Mouse (Mus musculus): ENCODE data around the gene Pacsin1. TPM values are rescaled to one million over a fixed set of nuclear protein-coding genes. Genes with fewer than 3 reads are reported as not detected.

Gene Pacsin1
- polyA plus RNA-seq, 1 experiment from 2014 or later, result 3.1 TPM

- Histone ChIP-seq H3K27me3 (ENCODE audit: low read depth, poor library complexity, severe bottlenecking) (peaks cover 47% of the 10 kb centered on the region), H3K4me1 (peaks cover 22% of the 10 kb centered on the region), H3K36me3 (no peaks in the 10 kb centered on the region), H3K9me3 (replicated peaks) (peaks cover 17% of the 10 kb centered on the region), H3K27ac (replicated peaks) (0 out of 2 replicates have a peak overlapping the region, but pooled peaks have one; percentile 17), H3K4me3 (peak overlapping the region; percentile 11; the same call in 1 of the 2 replicates)
- 78% methylated on average over 6 of the region's 6 CpGs for WGBS
- DNase-seq (ENCODE audit: low spot score), result no peak
Measured at GRCm38 (mm10) chr17:27701856-27702255, 46.5 kb downstream of the Pacsin1 start.

GRCm38 (mm10) chr17:27702518-27702917 lies 47.2 kb downstream of the Pacsin1 start:
- 1% methylated on average over 34 of the region's 34 CpGs for WGBS
- DNase-seq (ENCODE audit: low spot score), result peak; percentile 80
- Histone ChIP-seq H3K4me1 (peaks cover 25% of the 10 kb centered on the region), H3K36me3 (no peaks in the 10 kb centered on the region), H3K4me3 (peak overlapping the region; percentile 49), H3K27me3 (ENCODE audit: low read depth, poor library complexity, severe bottlenecking) (peaks cover 54% of the 10 kb centered on the region), H3K9me3 (replicated peaks) (peaks cover 17% of the 10 kb centered on the region), H3K27ac (replicated peaks) (peak overlapping the region; percentile 67; the same call in 1 of the 2 replicates)

- 67% methylated on average over 5 of the region's 5 CpGs for WGBS
- no peak overlapping the region for H3K4me3 ChIP-seq
- peaks cover 8% of the 10 kb centered on the region for H3K9me3 ChIP-seq (replicated peaks)
- H3K27ac ChIP-seq (replicated peaks), result no peak overlapping the region
- DNase-seq (ENCODE audit: low spot score), result no peak
- H3K36me3 ChIP-seq, result no peaks in the 10 kb centered on the region
- peaks cover 41% of the 10 kb centered on the region for H3K4me1 ChIP-seq
- peaks cover 65% of the 10 kb centered on the region for H3K27me3 ChIP-seq (ENCODE audit: low read depth, poor library complexity, severe bottlenecking)
Measured at GRCm38 (mm10) chr17:27703961-27704621, 48.8 kb downstream of the Pacsin1 start.

- H3K27ac ChIP-seq (replicated peaks), result no peak overlapping the region
- 34% methylated on average over 10 of the region's 10 CpGs for WGBS
- DNase-seq (ENCODE audit: low spot score), result no peak
- H3K27me3 ChIP-seq (ENCODE audit: low read depth, poor library complexity, severe bottlenecking), result peaks cover 81% of the 10 kb centered on the region
- no peaks in the 10 kb centered on the region for H3K36me3 ChIP-seq
- peaks cover 51% of the 10 kb centered on the region for H3K4me1 ChIP-seq
- no peak overlapping the region for H3K4me3 ChIP-seq
- no peaks in the 10 kb centered on the region for H3K9me3 ChIP-seq (replicated peaks)
Measured at GRCm38 (mm10) chr17:27705661-27706060, 50.4 kb downstream of the Pacsin1 start.

- H3K36me3 ChIP-seq, result no peaks in the 10 kb centered on the region
- H3K4me3 ChIP-seq, result peak overlapping the region; percentile 51
- H3K27ac ChIP-seq (replicated peaks), result peak overlapping the region; percentile 59; the same call in 1 of the 2 replicates
- peaks cover 32% of the 10 kb centered on the region for H3K4me1 ChIP-seq
- no peaks in the 10 kb centered on the region for H3K9me3 ChIP-seq (replicated peaks)
- WGBS, result 7% methylated on average over 25 of the region's 25 CpGs
- peaks cover 70% of the 10 kb centered on the region for H3K27me3 ChIP-seq (ENCODE audit: low read depth, poor library complexity, severe bottlenecking)
- DNase-seq (ENCODE audit: low spot score), result peak; percentile 99
Measured at GRCm38 (mm10) chr17:27707954-27708661, 52.8 kb downstream of the Pacsin1 start.

- Histone ChIP-seq H3K9me3 (replicated peaks) (no peaks in the 10 kb centered on the region), H3K4me3 (no peak overlapping the region), H3K27ac (replicated peaks) (no peak overlapping the region), H3K27me3 (ENCODE audit: low read depth, poor library complexity, severe bottlenecking) (peaks cover 63% of the 10 kb centered on the region), H3K36me3 (no peaks in the 10 kb centered on the region), H3K4me1 (peaks cover 32% of the 10 kb centered on the region)
- 76% methylated on average over 5 of the region's 5 CpGs for WGBS
- DNase-seq (ENCODE audit: low spot score), result no peak
Measured at GRCm38 (mm10) chr17:27709650-27710049, 54.3 kb downstream of the Pacsin1 start.

GRCm38 (mm10) chr17:27712832-27713231 lies 57.5 kb downstream of the Pacsin1 start:
- Histone ChIP-seq H3K4me1 (peaks cover 40% of the 10 kb centered on the region), H3K27ac (replicated peaks) (no peak overlapping the region), H3K36me3 (no peaks in the 10 kb centered on the region), H3K9me3 (replicated peaks) (no peaks in the 10 kb centered on the region), H3K27me3 (ENCODE audit: low read depth, poor library complexity, severe bottlenecking) (peaks cover 55% of the 10 kb centered on the region), H3K4me3 (no peak overlapping the region)
- WGBS, result 85% methylated on average over 1 of the region's 1 CpGs
- no peak for DNase-seq (ENCODE audit: low spot score)

GRCm38 (mm10) chr17:27716804-27717203 lies 61.5 kb downstream of the Pacsin1 start:
- peak overlapping the region; percentile 50 for H3K4me3 ChIP-seq
- H3K27ac ChIP-seq (replicated peaks), result peak overlapping the region; percentile 75
- H3K9me3 ChIP-seq (replicated peaks), result no peaks in the 10 kb centered on the region
- no peaks in the 10 kb centered on the region for H3K36me3 ChIP-seq
- H3K27me3 ChIP-seq (ENCODE audit: low read depth, poor library complexity, severe bottlenecking), result peaks cover 55% of the 10 kb centered on the region
- peaks cover 50% of the 10 kb centered on the region for H3K4me1 ChIP-seq
- WGBS, result 4% methylated on average over 16 of the region's 16 CpGs
- DNase-seq (ENCODE audit: low spot score), result peak; percentile 73

GRCm38 (mm10) chr17:27718250-27718649 lies 62.9 kb downstream of the Pacsin1 start:
- Histone ChIP-seq H3K9me3 (replicated peaks) (no peaks in the 10 kb centered on the region), H3K27ac (replicated peaks) (peak overlapping the region; percentile 75; the same call in 1 of the 2 replicates), H3K27me3 (ENCODE audit: low read depth, poor library complexity, severe bottlenecking) (peaks cover 55% of the 10 kb centered on the region), H3K4me1 (peaks cover 50% of the 10 kb centered on the region), H3K36me3 (no peaks in the 10 kb centered on the region), H3K4me3 (no peak overlapping the region)
- no peak for DNase-seq (ENCODE audit: low spot score)
- 55% methylated on average over 5 of the region's 5 CpGs for whole genome bisulfite sequencing

- Histone ChIP-seq H3K36me3 (no peaks in the 10 kb centered on the region), H3K9me3 (replicated peaks) (no peaks in the 10 kb centered on the region), H3K4me3 (no peak overlapping the region), H3K27me3 (ENCODE audit: low read depth, poor library complexity, severe bottlenecking) (peaks cover 50% of the 10 kb centered on the region), H3K27ac (replicated peaks) (no peak overlapping the region), H3K4me1 (peaks cover 59% of the 10 kb centered on the region)
- DNase-seq (ENCODE audit: low spot score), result no peak
- WGBS, result 69% methylated on average over 14 of the region's 14 CpGs
Measured at GRCm38 (mm10) chr17:27719663-27720062, 64.4 kb downstream of the Pacsin1 start.

GRCm38 (mm10) chr17:27720326-27720725 lies 65.0 kb downstream of the Pacsin1 start:
- H3K27ac ChIP-seq (replicated peaks), result no peak overlapping the region; the same call in 1 of the 2 replicates
- no peak for DNase-seq (ENCODE audit: low spot score)
- H3K4me1 ChIP-seq, result peaks cover 65% of the 10 kb centered on the region
- 41% methylated on average over 9 of the region's 9 CpGs for WGBS
- no peaks in the 10 kb centered on the region for H3K9me3 ChIP-seq (replicated peaks)
- H3K36me3 ChIP-seq, result no peaks in the 10 kb centered on the region
- no peak overlapping the region for H3K4me3 ChIP-seq
- peaks cover 51% of the 10 kb centered on the region for H3K27me3 ChIP-seq (ENCODE audit: low read depth, poor library complexity, severe bottlenecking)

GRCm38 (mm10) chr17:27721125-27721664 lies 65.9 kb downstream of the Pacsin1 start:
- no peaks in the 10 kb centered on the region for H3K36me3 ChIP-seq
- H3K9me3 ChIP-seq (replicated peaks), result no peaks in the 10 kb centered on the region
- 79% methylated on average over 9 of the region's 9 CpGs for WGBS
- no peak overlapping the region for H3K27ac ChIP-seq (replicated peaks)
- peaks cover 74% of the 10 kb centered on the region for H3K4me1 ChIP-seq
- H3K4me3 ChIP-seq, result no peak overlapping the region
- DNase-seq (ENCODE audit: low spot score), result no peak
- H3K27me3 ChIP-seq (ENCODE audit: low read depth, poor library complexity, severe bottlenecking), result peaks cover 49% of the 10 kb centered on the region

GRCm38 (mm10) chr17:27724327-27724726 lies 69.0 kb downstream of the Pacsin1 start:
- 35% methylated on average over 3 of the region's 3 CpGs for WGBS

More at GRCm38 (mm10) chr17:27724327-27724726, 69.0 kb downstream of the Pacsin1 start:
- no peak overlapping the region for H3K4me3 ChIP-seq
- H3K4me1 ChIP-seq, result peaks cover 57% of the 10 kb centered on the region
- H3K9me3 ChIP-seq (replicated peaks), result no peaks in the 10 kb centered on the region
- H3K27me3 ChIP-seq (ENCODE audit: low read depth, poor library complexity, severe bottlenecking), result peaks cover 18% of the 10 kb centered on the region; the same call in 1 of the 2 replicates
- DNase-seq (ENCODE audit: low spot score), result no peak
- H3K36me3 ChIP-seq, result no peaks in the 10 kb centered on the region
- H3K27ac ChIP-seq (replicated peaks), result no peak overlapping the region
